Mouse (Mus musculus): Measurements from ENCODE around the gene Trap1. TPM values are rescaled to one million over a fixed set of nuclear protein-coding genes. Genes with fewer than 3 reads are reported as not detected.
A peak's percentile ranks its signal among the peaks of the same experiment; 100 is the strongest.
"Not testable (repeated sequence)": the region's sequence is repeated elsewhere in the genome, so short reads cannot be mapped to it uniquely, and the experiment has no call there.

Gene Trap1
- polyA plus RNA-seq (2012; rRNA removed), result 73.3 and 76.6 TPM in 2 replicates

DNA sequence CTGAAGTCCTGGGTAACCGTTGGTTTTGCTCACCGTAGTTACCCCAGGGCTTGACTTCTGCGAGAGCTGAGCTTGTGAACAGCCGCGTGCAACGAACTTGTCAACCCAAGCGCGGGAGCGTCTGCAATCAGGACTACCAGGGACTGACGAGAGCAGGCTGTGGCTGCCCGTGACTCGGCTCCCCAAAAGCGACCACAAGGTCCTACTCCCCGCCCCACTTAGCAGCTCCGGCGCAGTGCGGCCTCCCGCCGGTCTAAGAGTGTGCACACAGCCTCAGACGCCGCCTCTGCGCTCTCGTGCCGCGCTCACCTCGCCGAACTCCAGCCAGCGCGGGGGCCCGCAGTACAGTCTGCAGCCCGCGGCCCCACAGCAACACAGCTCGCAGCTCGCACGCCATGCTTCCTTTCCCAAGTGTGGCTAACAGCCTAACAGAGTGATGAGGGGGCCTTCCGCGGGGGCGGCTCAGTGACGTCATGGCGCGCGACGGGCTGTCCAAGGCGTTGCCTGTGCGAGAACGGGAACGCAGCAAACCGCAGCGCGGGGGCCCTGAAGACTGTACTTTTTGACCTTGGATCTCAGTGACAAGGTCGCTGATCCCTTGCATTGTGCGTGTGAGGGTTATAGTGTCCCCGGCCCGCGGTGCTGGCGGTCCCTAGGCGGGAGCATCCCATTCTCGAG lies at the start of gene Trap1:
Gene Trap1, minus strand, starts transcription at position 444 of the 678 bp plus-strand sequence.
- peak; percentile 90 to 97 for DNase-seq (ENCODE audit: extremely low spot score in 1 of 2, low spot score in 1 of 2)

- DNase-seq (ENCODE audit: extremely low spot score in 1 of 2, low spot score in 1 of 2), result no peak
Observed at GRCm38 (mm10) chr16:4117072-4117471, 39.4 kb upstream of the Trap1 start.

GRCm38 (mm10) chr16:4100374-4100773 lies 22.7 kb upstream of the Trap1 start:
- DNase-seq (ENCODE audit: extremely low spot score in 1 of 2, low spot score in 1 of 2), result no peak

DNA sequence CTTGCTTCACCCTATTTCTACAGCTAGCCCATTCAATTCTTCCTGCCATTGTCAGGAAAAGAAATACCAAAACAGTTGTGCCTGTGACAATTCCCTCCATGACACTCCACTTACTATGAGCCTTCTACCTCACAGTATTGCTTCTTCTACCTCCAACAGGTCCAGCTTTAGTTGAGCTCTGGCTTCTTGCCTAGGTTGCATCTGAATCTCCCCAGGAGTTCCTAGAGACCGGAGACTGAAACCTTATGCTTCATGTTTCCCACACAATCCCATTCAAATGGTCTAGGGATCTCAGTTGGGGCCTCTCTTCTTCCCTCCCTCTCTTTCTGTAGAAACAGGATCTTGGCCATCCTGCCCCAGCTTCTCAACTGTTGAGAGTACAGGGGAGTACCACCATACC lies 19.9 kb upstream of the Trap1 start:
- DNase-seq (ENCODE audit: extremely low spot score in 1 of 2, low spot score in 1 of 2), result no peak

DNA sequence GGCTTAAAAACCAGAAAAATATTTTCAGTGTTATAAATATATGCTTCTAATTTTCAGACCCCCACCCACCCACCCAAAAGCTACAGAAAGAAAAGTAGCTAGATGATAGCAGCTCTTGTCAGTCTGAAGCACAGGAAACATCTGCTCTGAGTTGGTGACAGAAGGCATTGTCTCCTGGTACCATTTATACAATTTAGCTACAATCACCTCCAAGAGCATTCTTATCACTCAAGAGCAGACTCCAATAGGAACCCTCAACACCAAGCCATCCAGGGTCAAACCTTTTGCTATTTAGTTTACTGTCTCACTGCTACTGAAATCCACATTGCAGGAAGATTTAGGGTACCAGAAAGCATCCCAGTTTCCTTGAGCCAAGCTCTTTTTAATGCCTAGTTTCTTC lies 19.3 kb upstream of the Trap1 start:
- no peak for DNase-seq (ENCODE audit: extremely low spot score in 1 of 2, low spot score in 1 of 2)

GRCm38 (mm10) chr16:4096141-4096540 lies 18.5 kb upstream of the Trap1 start:
- DNase-seq (ENCODE audit: extremely low spot score in 1 of 2, low spot score in 1 of 2), result peak in 1 of 2 experiments; percentile 39

GRCm38 (mm10) chr16:4087214-4087913 lies 9.7 kb upstream of the Trap1 start:
- DNase-seq (ENCODE audit: extremely low spot score in 1 of 2, low spot score in 1 of 2), result no peak

GRCm38 (mm10) chr16:4085851-4086387 lies 8.3 kb upstream of the Trap1 start:
- no peak for DNase-seq (ENCODE audit: extremely low spot score in 1 of 2, low spot score in 1 of 2)

DNA sequence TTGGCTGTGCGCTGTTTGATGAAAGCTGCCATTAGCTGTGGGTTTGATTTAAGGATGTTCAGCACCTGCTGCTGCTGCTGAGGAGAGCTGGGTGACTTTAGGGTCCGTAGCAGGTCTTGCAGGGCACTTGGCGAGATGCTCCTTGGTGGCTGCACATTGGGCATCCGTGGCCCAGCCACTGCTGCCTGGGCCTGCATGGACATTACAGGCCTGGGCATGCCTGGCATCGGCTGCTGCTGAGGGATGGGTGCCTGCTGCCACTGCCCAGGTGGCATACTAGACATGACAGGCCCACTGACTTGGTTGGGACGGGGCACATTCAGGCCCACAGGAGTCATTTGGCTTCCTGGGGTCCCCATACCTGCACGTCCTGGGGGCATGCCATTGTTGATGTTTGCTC lies 7.4 kb upstream of the Trap1 start:
- no peak for DNase-seq (ENCODE audit: extremely low spot score in 1 of 2, low spot score in 1 of 2)

- DNase-seq (ENCODE audit: extremely low spot score in 1 of 2, low spot score in 1 of 2), result not testable (repeated sequence)
Observed at GRCm38 (mm10) chr16:4080419-4080818, 2.8 kb upstream of the Trap1 start.

DNA sequence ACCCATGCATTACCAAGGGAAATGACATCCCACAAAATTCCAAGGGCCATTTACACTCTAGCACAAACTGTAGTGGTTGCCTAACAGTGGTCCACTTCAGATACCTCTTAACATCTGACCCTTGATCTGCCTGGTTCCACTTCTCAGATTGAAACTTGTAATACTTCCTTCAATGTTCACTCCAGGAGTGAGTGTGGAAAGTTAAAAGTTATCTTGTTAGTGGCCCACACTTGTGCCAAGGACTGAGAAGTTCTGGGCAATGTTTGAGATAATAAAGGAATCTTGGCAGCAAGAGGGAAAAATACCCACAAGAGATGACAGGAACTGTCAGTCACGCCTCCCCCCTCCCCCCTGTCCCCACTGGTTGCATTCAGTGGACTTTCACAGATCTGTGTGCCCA lies 2.0 kb upstream of the Trap1 start:
- DNase-seq (ENCODE audit: extremely low spot score in 1 of 2, low spot score in 1 of 2), result no peak

- DNase-seq (ENCODE audit: extremely low spot score in 1 of 2, low spot score in 1 of 2), result not testable (repeated sequence)
Observed at GRCm38 (mm10) chr16:4078302-4078701, 675 bp upstream of the Trap1 start.

- no peak for DNase-seq (ENCODE audit: extremely low spot score in 1 of 2, low spot score in 1 of 2)
Observed at GRCm38 (mm10) chr16:4074836-4075235, 2.8 kb downstream of the Trap1 start.

- DNase-seq (ENCODE audit: extremely low spot score in 1 of 2, low spot score in 1 of 2), result no peak
Observed at GRCm38 (mm10) chr16:4074297-4074696, 3.3 kb downstream of the Trap1 start.

- peak; percentile 25 to 57 for DNase-seq (ENCODE audit: extremely low spot score in 1 of 2, low spot score in 1 of 2)
Observed at GRCm38 (mm10) chr16:4068588-4068987, 9.0 kb downstream of the Trap1 start.

DNA sequence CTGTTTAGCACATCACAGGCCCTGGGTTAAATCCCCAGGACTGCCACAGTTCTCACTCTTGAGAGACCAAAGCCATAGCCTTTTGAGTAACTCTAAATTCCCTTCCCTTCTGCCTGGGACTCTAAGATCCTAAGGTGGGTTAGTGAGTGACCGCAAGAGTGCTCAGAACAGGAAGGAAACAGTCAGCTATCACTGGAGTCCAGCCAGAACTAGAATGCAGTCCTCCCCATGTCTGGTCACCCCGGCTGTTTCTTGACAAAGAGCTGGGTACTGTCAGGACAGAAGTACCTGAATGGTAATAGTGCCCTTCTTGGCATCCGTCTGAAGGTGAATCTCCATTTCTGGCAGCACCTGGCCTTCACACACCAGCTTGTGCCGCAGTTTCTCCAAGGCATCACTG lies 12.7 kb downstream of the Trap1 start:
- no peak for DNase-seq (ENCODE audit: extremely low spot score in 1 of 2, low spot score in 1 of 2)

GRCm38 (mm10) chr16:4053811-4054210 lies 23.8 kb downstream of the Trap1 start:
- no peak for DNase-seq (ENCODE audit: extremely low spot score in 1 of 2, low spot score in 1 of 2)

DNA sequence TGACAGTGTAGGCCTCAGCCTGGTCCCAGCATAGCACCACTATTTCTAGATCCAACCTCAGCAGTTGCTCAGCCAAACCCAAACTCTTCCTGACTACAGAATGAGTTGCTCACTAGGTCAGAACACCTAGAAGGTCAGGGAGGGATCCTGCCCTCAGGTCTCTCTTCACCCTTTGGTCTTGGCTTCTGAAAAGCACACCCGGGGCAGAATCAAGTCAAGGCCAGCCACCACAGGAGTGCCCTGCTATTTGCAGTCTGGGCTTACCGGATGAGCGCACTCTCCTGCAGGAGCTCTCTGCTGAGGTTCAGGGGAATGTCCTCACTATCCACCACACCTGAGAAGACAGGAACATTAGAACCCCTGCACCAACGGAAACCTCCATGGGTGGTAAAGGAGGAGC lies 25.0 kb downstream of the Trap1 start:
- no peak for DNase-seq (ENCODE audit: extremely low spot score in 1 of 2, low spot score in 1 of 2)

DNA sequence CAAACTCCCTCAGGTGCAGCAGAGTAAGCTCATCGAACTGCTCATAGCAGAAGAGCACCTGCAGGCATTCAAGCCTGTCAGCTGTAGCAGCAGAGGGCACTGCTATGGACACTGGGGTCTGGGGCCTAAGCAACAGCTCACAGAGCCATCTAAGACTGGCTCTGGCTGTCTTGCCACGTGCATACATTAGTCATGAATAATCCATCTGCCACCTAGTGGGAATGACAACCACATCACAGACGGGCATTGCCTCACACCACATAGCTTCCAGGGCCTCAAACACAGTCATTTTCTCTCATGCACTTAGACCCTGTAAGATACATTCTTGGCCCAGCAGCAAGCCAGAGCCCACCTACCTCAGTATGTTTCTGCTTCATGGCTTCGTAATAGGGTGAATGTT lies 32.1 kb downstream of the Trap1 start:
- no peak for DNase-seq (ENCODE audit: extremely low spot score in 1 of 2, low spot score in 1 of 2)

DNA sequence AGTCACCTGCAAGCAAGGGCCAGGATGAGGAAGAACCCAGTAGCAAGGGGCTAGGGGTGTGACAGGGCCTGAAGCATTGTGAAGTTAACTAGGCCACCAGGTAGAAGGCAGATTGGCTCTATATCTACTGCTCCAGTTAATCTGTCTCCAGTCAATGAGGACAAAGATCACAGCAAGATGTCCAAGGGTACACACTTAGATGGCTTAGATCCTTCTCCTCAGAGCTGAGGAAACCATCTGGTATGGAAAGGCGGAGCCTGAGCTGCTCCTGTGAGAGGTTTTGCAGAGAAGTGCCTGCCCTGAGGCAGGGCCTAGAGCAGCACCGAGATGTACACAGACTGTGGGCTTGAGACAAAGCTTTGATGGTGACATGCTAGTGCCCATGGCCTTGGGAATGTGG lies 33.5 kb downstream of the Trap1 start:
- DNase-seq (ENCODE audit: extremely low spot score in 1 of 2, low spot score in 1 of 2), result no peak

GRCm38 (mm10) chr16:4041646-4042045 lies 36.0 kb downstream of the Trap1 start:
- DNase-seq (ENCODE audit: extremely low spot score in 1 of 2, low spot score in 1 of 2), result no peak

- DNase-seq (ENCODE audit: extremely low spot score in 1 of 2, low spot score in 1 of 2), result no peak
Observed at GRCm38 (mm10) chr16:4040206-4040605, 37.4 kb downstream of the Trap1 start.
